Mouse (Mus musculus): ENCODE measurements around the gene 5530401A14Rik. TPM values are rescaled to one million over a fixed set of nuclear protein-coding genes. Genes with fewer than 3 reads are reported as not detected.

5530401A14Rik gene
- polyA plus RNA-seq, 1 experiment from 2014 or later, result not detected

GRCm38 (mm10) chr11:81915501-81915900 is 55.0 kb downstream of the 5530401A14Rik start:
- no peaks in the 10 kb centered on the region for H3K9me3 ChIP-seq (replicated peaks; ENCODE audit: control insufficient read depth, low read length)
- H3K4me2 ChIP-seq (ENCODE audit: low read depth, low read length), result no peak overlapping the region
- 51% methylated on average over 6 of the region's 6 CpGs for WGBS (ENCODE audit: insufficient replicate concordance)
- H3K4me3 ChIP-seq (ENCODE audit: low read depth, low read length), result no peak overlapping the region
- ATAC-seq (ENCODE audit: low read depth), result no peak
- H3K36me3 ChIP-seq (ENCODE audit: control insufficient read depth, insufficient read depth), result no peaks in the 10 kb centered on the region
- H3K27me3 ChIP-seq (ENCODE audit: control insufficient read depth, insufficient read depth, low read depth, low read length), result no peaks in the 10 kb centered on the region
- no peak overlapping the region for H3K27ac ChIP-seq (ENCODE audit: low read length)
- no peaks in the 10 kb centered on the region for H3K4me1 ChIP-seq (ENCODE audit: control insufficient read depth, low read depth, low read length)
- H3K9ac ChIP-seq (ENCODE audit: low read depth, low read length), result no peak overlapping the region

- no peak overlapping the region for H3K27ac ChIP-seq (ENCODE audit: low read length)
- 40% methylated on average over 2 of the region's 2 CpGs for WGBS (ENCODE audit: insufficient replicate concordance)
Measured at GRCm38 (mm10) chr11:81923096-81923495, 62.6 kb downstream of the 5530401A14Rik start.

GRCm38 (mm10) chr11:81923626-81924025 is 63.2 kb downstream of the 5530401A14Rik start:
- no peaks in the 10 kb centered on the region for H3K9me3 ChIP-seq (replicated peaks; ENCODE audit: control insufficient read depth, low read length)
- WGBS (ENCODE audit: insufficient replicate concordance), result 66% methylated on average over 4 of the region's 4 CpGs
- H3K27ac ChIP-seq (ENCODE audit: low read length), result no peak overlapping the region
- no peaks in the 10 kb centered on the region for H3K27me3 ChIP-seq (ENCODE audit: control insufficient read depth, insufficient read depth, low read depth, low read length)
- no peak overlapping the region for H3K4me2 ChIP-seq (ENCODE audit: low read depth, low read length)
- no peaks in the 10 kb centered on the region for H3K36me3 ChIP-seq (ENCODE audit: control insufficient read depth, insufficient read depth)
- H3K9ac ChIP-seq (ENCODE audit: low read depth, low read length), result no peak overlapping the region
- H3K4me3 ChIP-seq (ENCODE audit: low read depth, low read length), result no peak overlapping the region
- H3K4me1 ChIP-seq (ENCODE audit: control insufficient read depth, low read depth, low read length), result no peaks in the 10 kb centered on the region
- no peak for ATAC-seq (ENCODE audit: low read depth)

More at GRCm38 (mm10) chr11:81923096-81923495, 62.6 kb downstream of the 5530401A14Rik start:
- Histone ChIP-seq H3K27me3 (ENCODE audit: control insufficient read depth, insufficient read depth, low read depth, low read length) (no peaks in the 10 kb centered on the region), H3K4me3 (ENCODE audit: low read depth, low read length) (no peak overlapping the region), H3K9ac (ENCODE audit: low read depth, low read length) (no peak overlapping the region), H3K36me3 (ENCODE audit: control insufficient read depth, insufficient read depth) (no peaks in the 10 kb centered on the region), H3K4me2 (ENCODE audit: low read depth, low read length) (no peak overlapping the region), H3K4me1 (ENCODE audit: control insufficient read depth, low read depth, low read length) (no peaks in the 10 kb centered on the region), H3K9me3 (replicated peaks; ENCODE audit: control insufficient read depth, low read length) (no peaks in the 10 kb centered on the region)
- ATAC-seq (ENCODE audit: low read depth), result no peak

- Histone ChIP-seq H3K27me3 (ENCODE audit: control insufficient read depth, insufficient read depth, low read depth, low read length) (no peaks in the 10 kb centered on the region), H3K9me3 (replicated peaks; ENCODE audit: control insufficient read depth, low read length) (no peaks in the 10 kb centered on the region), H3K36me3 (ENCODE audit: control insufficient read depth, insufficient read depth) (no peaks in the 10 kb centered on the region), H3K4me2 (ENCODE audit: low read depth, low read length) (no peak overlapping the region), H3K4me1 (ENCODE audit: control insufficient read depth, low read depth, low read length) (no peaks in the 10 kb centered on the region), H3K9ac (ENCODE audit: low read depth, low read length) (no peak overlapping the region), H3K27ac (ENCODE audit: low read length) (no peak overlapping the region), H3K4me3 (ENCODE audit: low read depth, low read length) (no peak overlapping the region)
- no peak for ATAC-seq (ENCODE audit: low read depth)
Measured at GRCm38 (mm10) chr11:81926393-81926792, 65.9 kb downstream of the 5530401A14Rik start.

GRCm38 (mm10) chr11:81937516-81937915 is 77.0 kb downstream of the 5530401A14Rik start:
- no peaks in the 10 kb centered on the region for H3K4me1 ChIP-seq (ENCODE audit: control insufficient read depth, low read depth, low read length)
- no peak overlapping the region for H3K9ac ChIP-seq (ENCODE audit: low read depth, low read length)
- no peak for ATAC-seq (ENCODE audit: low read depth)
- no peak overlapping the region for H3K4me2 ChIP-seq (ENCODE audit: low read depth, low read length)
- no peaks in the 10 kb centered on the region for H3K9me3 ChIP-seq (replicated peaks; ENCODE audit: control insufficient read depth, low read length)
- no peak overlapping the region for H3K4me3 ChIP-seq (ENCODE audit: low read depth, low read length)
- H3K27me3 ChIP-seq (ENCODE audit: control insufficient read depth, insufficient read depth, low read depth, low read length), result no peaks in the 10 kb centered on the region
- WGBS (ENCODE audit: insufficient replicate concordance), result 33% methylated on average over 1 of the region's 1 CpGs
- H3K36me3 ChIP-seq (ENCODE audit: control insufficient read depth, insufficient read depth), result no peaks in the 10 kb centered on the region
- H3K27ac ChIP-seq (ENCODE audit: low read length), result no peak overlapping the region

GRCm38 (mm10) chr11:81940988-81941387 is 80.5 kb downstream of the 5530401A14Rik start:
- Histone ChIP-seq H3K4me2 (ENCODE audit: low read depth, low read length) (no peak overlapping the region), H3K27me3 (ENCODE audit: control insufficient read depth, insufficient read depth, low read depth, low read length) (no peaks in the 10 kb centered on the region), H3K4me1 (ENCODE audit: control insufficient read depth, low read depth, low read length) (no peaks in the 10 kb centered on the region), H3K4me3 (ENCODE audit: low read depth, low read length) (no peak overlapping the region), H3K36me3 (ENCODE audit: control insufficient read depth, insufficient read depth) (no peaks in the 10 kb centered on the region), H3K9me3 (replicated peaks; ENCODE audit: control insufficient read depth, low read length) (no peaks in the 10 kb centered on the region), H3K9ac (ENCODE audit: low read depth, low read length) (no peak overlapping the region), H3K27ac (ENCODE audit: low read length) (no peak overlapping the region)
- no peak for ATAC-seq (ENCODE audit: low read depth)
- 17% methylated on average over 1 of the region's 1 CpGs for WGBS (ENCODE audit: insufficient replicate concordance)

- Histone ChIP-seq H3K9ac (ENCODE audit: low read depth, low read length) (no peak overlapping the region), H3K4me3 (ENCODE audit: low read depth, low read length) (no peak overlapping the region), H3K27ac (ENCODE audit: low read length) (no peak overlapping the region), H3K9me3 (replicated peaks; ENCODE audit: control insufficient read depth, low read length) (no peaks in the 10 kb centered on the region), H3K4me1 (ENCODE audit: control insufficient read depth, low read depth, low read length) (no peaks in the 10 kb centered on the region), H3K36me3 (ENCODE audit: control insufficient read depth, insufficient read depth) (no peaks in the 10 kb centered on the region), H3K4me2 (ENCODE audit: low read depth, low read length) (no peak overlapping the region), H3K27me3 (ENCODE audit: control insufficient read depth, insufficient read depth, low read depth, low read length) (no peaks in the 10 kb centered on the region)
- no peak for ATAC-seq (ENCODE audit: low read depth)
- WGBS (ENCODE audit: insufficient replicate concordance), result 55% methylated on average over 1 of the region's 1 CpGs
Measured at GRCm38 (mm10) chr11:81942167-81942566, 81.7 kb downstream of the 5530401A14Rik start.

Other genes starting within 250 kb of the 5530401A14Rik start
- gene Asic2, start 107.8 kb downstream of the 5530401A14Rik start, polyA plus RNA-seq (2015; fragmentation: Nextera tagmentation; extraction: Ambion mirVana), result 0.02 TPM in 1 of 2 replicates, not detected in the other
- gene Ccl2, start 174.9 kb downstream of the 5530401A14Rik start, polyA plus RNA-seq (2015; fragmentation: Nextera tagmentation; extraction: Ambion mirVana), result 0.78 and 1.2 TPM in 2 replicates
- not detected in 2 replicates for gene Gm17268, start 177.9 kb downstream of the 5530401A14Rik start, polyA plus RNA-seq (2015; fragmentation: Nextera tagmentation; extraction: Ambion mirVana)
- gene Ccl7, start 185.0 kb downstream of the 5530401A14Rik start, polyA plus RNA-seq (2015; fragmentation: Nextera tagmentation; extraction: Ambion mirVana), result 0.12 and 0.35 TPM in 2 replicates
- gene Ccl11, start 197.2 kb downstream of the 5530401A14Rik start, polyA plus RNA-seq (2015; fragmentation: Nextera tagmentation; extraction: Ambion mirVana), result 0.08 and 0.85 TPM in 2 replicates
- gene Ccl12, start 241.2 kb downstream of the 5530401A14Rik start, polyA plus RNA-seq (2015; fragmentation: Nextera tagmentation; extraction: Ambion mirVana), result 0.52 and 0.55 TPM in 2 replicates

All from liver, embryonic 16.5 days (tissue).